Mouse (Mus musculus): Measurements from ENCODE around the gene 1110008L16Rik. TPM values are rescaled to one million over a fixed set of nuclear protein-coding genes. Genes with fewer than 3 reads are reported as not detected.
"Not testable (repeated sequence)": the region's sequence is repeated elsewhere in the genome, so short reads cannot be mapped to it uniquely, and the experiment has no call there.

1110008L16Rik gene
- polyA plus RNA-seq, 1 experiment from 2014 or later: 18.5 TPM

- no peak for ATAC-seq
- Histone ChIP-seq H3K27ac (ENCODE audit: low read length) (no peak overlapping the region), H3K36me3 (ENCODE audit: control insufficient read depth, insufficient read depth, low read length) (no peaks in the 10 kb centered on the region), H3K4me1 (ENCODE audit: control insufficient read depth, insufficient read depth, low read length) (0 out of 2 replicates have a peak, but pooled peaks cover 4% of the 10 kb centered on the region), H3K4me2 (ENCODE audit: low read depth, low read length) (no peak overlapping the region), H3K9ac (ENCODE audit: low read depth, low read length) (no peak overlapping the region), H3K4me3 (ENCODE audit: low read length) (no peak overlapping the region), H3K27me3 (replicated peaks; ENCODE audit: control insufficient read depth, insufficient read depth, low read length) (no peaks in the 10 kb centered on the region), H3K9me3 (ENCODE audit: control insufficient read depth, low read length) (no peaks in the 10 kb centered on the region)
- 82% methylated on average over 9 of the region's 9 CpGs for WGBS
Observed at GRCm38 (mm10) chr12:55386456-55386855, 87.1 kb downstream of the 1110008L16Rik start.

GRCm38 (mm10) chr12:55387083-55387787, 87.9 kb downstream of the 1110008L16Rik start:
- Histone ChIP-seq H3K27ac (ENCODE audit: low read length) (no peak overlapping the region), H3K4me1 (ENCODE audit: control insufficient read depth, insufficient read depth, low read length) (0 out of 2 replicates have a peak, but pooled peaks cover 4% of the 10 kb centered on the region), H3K9me3 (ENCODE audit: control insufficient read depth, low read length) (no peaks in the 10 kb centered on the region), H3K4me2 (ENCODE audit: low read depth, low read length) (no peak overlapping the region), H3K4me3 (ENCODE audit: low read length) (no peak overlapping the region), H3K27me3 (replicated peaks; ENCODE audit: control insufficient read depth, insufficient read depth, low read length) (no peaks in the 10 kb centered on the region), H3K36me3 (ENCODE audit: control insufficient read depth, insufficient read depth, low read length) (no peaks in the 10 kb centered on the region), H3K9ac (ENCODE audit: low read depth, low read length) (no peak overlapping the region)
- ATAC-seq: no peak
- 74% methylated on average over 7 of the region's 7 CpGs for WGBS

GRCm38 (mm10) chr12:55387788-55388465, 88.5 kb downstream of the 1110008L16Rik start:
- ATAC-seq: 0 out of 2 replicates have a peak, but pooled peaks have one; percentile 52
- no peak overlapping the region for H3K27ac ChIP-seq (ENCODE audit: low read length)
- H3K9me3 ChIP-seq (ENCODE audit: control insufficient read depth, low read length): no peaks in the 10 kb centered on the region
- 0 out of 2 replicates have a peak, but pooled peaks cover 4% of the 10 kb centered on the region for H3K4me1 ChIP-seq (ENCODE audit: control insufficient read depth, insufficient read depth, low read length)
- no peaks in the 10 kb centered on the region for H3K27me3 ChIP-seq (replicated peaks; ENCODE audit: control insufficient read depth, insufficient read depth, low read length)
- H3K4me3 ChIP-seq (ENCODE audit: low read length): no peak overlapping the region
- no peak overlapping the region for H3K9ac ChIP-seq (ENCODE audit: low read depth, low read length)
- no peaks in the 10 kb centered on the region for H3K36me3 ChIP-seq (ENCODE audit: control insufficient read depth, insufficient read depth, low read length)
- WGBS: 57% methylated on average over 11 of the region's 11 CpGs
- H3K4me2 ChIP-seq (ENCODE audit: low read depth, low read length): no peak overlapping the region

GRCm38 (mm10) chr12:55388478-55388877, 89.1 kb downstream of the 1110008L16Rik start:
- no peaks in the 10 kb centered on the region for H3K36me3 ChIP-seq (ENCODE audit: control insufficient read depth, insufficient read depth, low read length)
- H3K4me3 ChIP-seq (ENCODE audit: low read length): no peak overlapping the region
- 0 out of 2 replicates have a peak, but pooled peaks cover 4% of the 10 kb centered on the region for H3K4me1 ChIP-seq (ENCODE audit: control insufficient read depth, insufficient read depth, low read length)
- H3K9me3 ChIP-seq (ENCODE audit: control insufficient read depth, low read length): no peaks in the 10 kb centered on the region
- WGBS: 73% methylated on average over 6 of the region's 6 CpGs
- ATAC-seq: peak; percentile 56; the same call in 1 of the 2 replicates
- no peak overlapping the region for H3K27ac ChIP-seq (ENCODE audit: low read length)
- no peak overlapping the region for H3K9ac ChIP-seq (ENCODE audit: low read depth, low read length)
- H3K4me2 ChIP-seq (ENCODE audit: low read depth, low read length): no peak overlapping the region
- no peaks in the 10 kb centered on the region for H3K27me3 ChIP-seq (replicated peaks; ENCODE audit: control insufficient read depth, insufficient read depth, low read length)

GRCm38 (mm10) chr12:55389132-55390081, 90.0 kb downstream of the 1110008L16Rik start:
- no peaks in the 10 kb centered on the region for H3K27me3 ChIP-seq (replicated peaks; ENCODE audit: control insufficient read depth, insufficient read depth, low read length)
- no peak overlapping the region for H3K27ac ChIP-seq (ENCODE audit: low read length)
- H3K9me3 ChIP-seq (ENCODE audit: control insufficient read depth, low read length): no peaks in the 10 kb centered on the region
- no peak overlapping the region for H3K9ac ChIP-seq (ENCODE audit: low read depth, low read length)
- H3K4me1 ChIP-seq (ENCODE audit: control insufficient read depth, insufficient read depth, low read length): 0 out of 2 replicates have a peak, but pooled peaks cover 4% of the 10 kb centered on the region
- H3K4me2 ChIP-seq (ENCODE audit: low read depth, low read length): no peak overlapping the region
- no peak overlapping the region for H3K4me3 ChIP-seq (ENCODE audit: low read length)
- H3K36me3 ChIP-seq (ENCODE audit: control insufficient read depth, insufficient read depth, low read length): no peaks in the 10 kb centered on the region
- ATAC-seq: no peak
- WGBS: 69% methylated on average over 17 of the region's 17 CpGs

GRCm38 (mm10) chr12:55392120-55392519, 92.7 kb downstream of the 1110008L16Rik start:
- H3K4me1 ChIP-seq (ENCODE audit: control insufficient read depth, insufficient read depth, low read length): 0 out of 2 replicates have a peak, but pooled peaks cover 4% of the 10 kb centered on the region
- no peak for ATAC-seq
- H3K27me3 ChIP-seq (replicated peaks; ENCODE audit: control insufficient read depth, insufficient read depth, low read length): no peaks in the 10 kb centered on the region
- H3K9me3 ChIP-seq (ENCODE audit: control insufficient read depth, low read length): no peaks in the 10 kb centered on the region
- no peaks in the 10 kb centered on the region for H3K36me3 ChIP-seq (ENCODE audit: control insufficient read depth, insufficient read depth, low read length)
- H3K4me3 ChIP-seq (ENCODE audit: low read length): no peak overlapping the region
- no peak overlapping the region for H3K9ac ChIP-seq (ENCODE audit: low read depth, low read length)
- no peak overlapping the region for H3K27ac ChIP-seq (ENCODE audit: low read length)
- H3K4me2 ChIP-seq (ENCODE audit: low read depth, low read length): no peak overlapping the region

GRCm38 (mm10) chr12:55392733-55393577, 93.6 kb downstream of the 1110008L16Rik start:
- 84% methylated on average over 11 of the region's 11 CpGs for WGBS
- no peak overlapping the region for H3K4me3 ChIP-seq (ENCODE audit: low read length)
- H3K9me3 ChIP-seq (ENCODE audit: control insufficient read depth, low read length): no peaks in the 10 kb centered on the region
- no peaks in the 10 kb centered on the region for H3K27me3 ChIP-seq (replicated peaks; ENCODE audit: control insufficient read depth, insufficient read depth, low read length)
- no peak overlapping the region for H3K9ac ChIP-seq (ENCODE audit: low read depth, low read length)
- H3K4me2 ChIP-seq (ENCODE audit: low read depth, low read length): no peak overlapping the region
- no peaks in the 10 kb centered on the region for H3K36me3 ChIP-seq (ENCODE audit: control insufficient read depth, insufficient read depth, low read length)
- H3K4me1 ChIP-seq (ENCODE audit: control insufficient read depth, insufficient read depth, low read length): 0 out of 2 replicates have a peak, but pooled peaks cover 9% of the 10 kb centered on the region
- no peak for ATAC-seq
- no peak overlapping the region for H3K27ac ChIP-seq (ENCODE audit: low read length)

- not testable (repeated sequence) for H3K9me3 ChIP-seq (ENCODE audit: control insufficient read depth, low read length); H3K36me3 ChIP-seq (ENCODE audit: control insufficient read depth, insufficient read depth, low read length); H3K4me3 ChIP-seq (ENCODE audit: low read length); H3K4me2 ChIP-seq (ENCODE audit: low read depth, low read length); ATAC-seq; H3K9ac ChIP-seq (ENCODE audit: low read depth, low read length); H3K27me3 ChIP-seq (replicated peaks; ENCODE audit: control insufficient read depth, insufficient read depth, low read length); H3K27ac ChIP-seq (ENCODE audit: low read length)
- peaks cover 14% of the 10 kb centered on the region for H3K4me1 ChIP-seq (ENCODE audit: control insufficient read depth, insufficient read depth, low read length)
- WGBS: 92% methylated on average over 14 of the region's 14 CpGs
Observed at GRCm38 (mm10) chr12:55395601-55396000, 96.2 kb downstream of the 1110008L16Rik start.
